Mouse (Mus musculus) heart, embryonic 15.5 days (tissue): ENCODE results near the gene Kdm3a. TPM values are rescaled to one million over a fixed set of nuclear protein-coding genes. Genes with fewer than 3 reads are reported as not detected.

Experiments used
- ATAC-seq: fragments of 200-750 bp; cut with Nextera tagmentation; replicated peaks from 2 replicates; pipeline ENCODE4 v1.8.0; 2017; ENCODE audit warnings: low read depth, moderate TSS enrichment; ENCODE audit not compliant: insufficient number of reproducible peaks, insufficient read depth, low FRiP score
- H3K27ac ChIP-seq: fragments of 300-500 bp; sonication (generic); 2 replicates; pipeline ENCODE4 v1.5.1; 2015; ENCODE audit warnings: mild to moderate bottlenecking, inconsistent platforms
- H3K27me3 ChIP-seq: fragments of 300-500 bp; sonication (generic); 2 replicates; pipeline ENCODE4 v1.6.1; 2015; ENCODE audit warnings: inconsistent platforms
- H3K36me3 ChIP-seq: fragments of 300-500 bp; sonication (generic); 2 replicates; pipeline ENCODE4 v1.6.1; 2015; ENCODE audit warnings: mild to moderate bottlenecking, inconsistent platforms
- H3K4me1 ChIP-seq: fragments of 300-500 bp; sonication (generic); replicated peaks from 2 replicates; pipeline ENCODE4 v1.6.1; 2015; ENCODE audit warnings: inconsistent platforms
- H3K4me2 ChIP-seq: fragments of 300-500 bp; sonication (generic); 2 replicates; pipeline ENCODE4 v1.6.1; 2015; ENCODE audit warnings: inconsistent platforms, mild to moderate bottlenecking, moderate library complexity
- H3K4me3 ChIP-seq: fragments of 300-500 bp; sonication (generic); 2 replicates; pipeline ENCODE4 v1.5.1; 2015; ENCODE audit warnings: mild to moderate bottlenecking, inconsistent platforms
- H3K9ac ChIP-seq: fragments of 300-500 bp; sonication (generic); 2 replicates; pipeline ENCODE4 v1.6.1; 2015; ENCODE audit warnings: mild to moderate bottlenecking, inconsistent platforms
- H3K9me3 ChIP-seq: fragments of 300-500 bp; sonication (generic); replicated peaks from 2 replicates; pipeline ENCODE4 v1.6.1; 2016; ENCODE audit warnings: inconsistent platforms
- WGBS: fragments of 180-500 bp; shearing (Covaris S2); methylation state at CpG from one replicate; pipeline ENCODE4 v1.1.7; 2015; ENCODE audit warnings: mixed read lengths; 5-methylcytosine and 5-hydroxymethylcytosine counted together
- polyA plus RNA-seq: library from polyadenylated mRNA; unstranded; fragments of >200 nt; fragmentation: Nextera tagmentation; extraction: Ambion mirVana; gene quantifications from 2 replicates; pipeline ENCODE4 v1.2.1, GENCODE M21; 2015

Kdm3a gene
- 30.3 and 36.8 TPM in 2 replicates for polyA plus RNA-seq

DNA sequence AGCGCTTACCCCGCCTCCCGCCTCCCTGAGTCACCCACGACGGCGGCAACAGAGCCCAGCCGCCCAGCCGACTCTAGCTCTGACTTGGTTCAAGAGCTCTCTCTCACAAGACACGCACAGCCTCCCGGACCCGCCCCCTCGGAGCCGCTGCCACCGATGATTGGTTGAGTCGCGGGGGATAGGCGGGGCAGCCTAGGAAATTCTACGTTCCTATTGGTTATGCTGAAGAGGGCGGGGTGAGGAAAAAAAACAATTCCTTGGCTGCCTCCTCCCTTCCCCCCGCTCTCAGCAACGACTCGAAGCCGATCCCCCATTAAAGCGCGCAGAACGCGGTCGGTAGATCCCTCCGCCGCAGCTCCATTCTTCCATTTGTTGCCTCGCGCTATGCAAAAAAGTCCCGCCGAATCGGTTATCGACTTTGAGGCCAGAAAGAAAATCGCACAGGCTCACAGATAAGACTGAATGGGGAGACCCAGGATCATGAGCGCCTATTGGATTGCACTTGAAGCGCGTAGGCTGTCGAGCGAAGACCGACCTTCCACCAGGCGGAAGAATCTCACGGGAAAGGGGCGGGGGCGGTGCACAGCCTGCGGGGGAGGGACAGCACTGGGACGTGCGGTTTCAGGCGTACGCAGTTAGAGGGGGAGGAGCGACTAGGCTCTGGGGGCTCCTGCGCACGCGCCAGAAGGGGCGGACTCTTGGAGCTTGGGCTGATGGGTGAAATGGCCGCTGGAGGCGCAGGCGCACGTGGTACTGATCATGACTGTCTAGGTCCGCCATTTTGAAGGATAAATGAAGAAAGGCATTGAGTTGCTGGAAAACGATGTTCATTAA is at the start of gene Kdm3a:
Gene Kdm3a (minus strand): TSS at position 162 of the 834 bp plus-strand sequence.
- Histone ChIP-seq H3K9me3 (no peaks in the 10 kb centered on the region), H3K4me1 (peaks cover 21% of the 10 kb centered on the region), H3K9ac (peak within 1 kb of the TSS; percentile 91), H3K4me3 (peak within 1 kb of the TSS; percentile 79), H3K36me3 (peaks cover 14% of the 10 kb centered on the region), H3K27ac (peak within 1 kb of the TSS; percentile 97), H3K4me2 (peak within 1 kb of the TSS; percentile 71), H3K27me3 (peaks cover 6% of the 10 kb centered on the region; the same call in 1 of the 2 replicates)
- ATAC-seq: peak; percentile 95
- WGBS: under 1% methylated on average over 63 of the region's 63 CpGs

DNA sequence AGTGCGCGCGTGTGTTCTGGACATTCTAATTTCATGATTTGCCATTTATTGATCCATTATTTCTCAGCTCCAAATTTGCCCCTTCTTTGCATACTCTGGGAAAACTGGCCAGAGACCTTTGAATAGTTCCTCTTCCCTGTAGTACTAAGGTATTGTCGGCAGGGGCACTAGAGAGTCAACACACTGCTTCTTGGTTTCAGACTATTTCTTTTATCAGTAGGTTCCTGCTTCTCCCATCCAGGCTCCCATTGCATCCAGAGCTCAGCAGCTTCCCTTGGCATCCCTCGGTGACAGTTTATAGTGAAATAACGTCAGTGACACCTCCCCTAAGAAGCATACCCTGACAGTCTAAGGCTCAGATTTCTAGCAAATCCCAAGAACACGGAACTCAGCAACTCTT is 46.1 kb upstream of the Kdm3a start:
- WGBS: 62% methylated on average over 7 of the region's 7 CpGs
- Histone ChIP-seq H3K9ac (no peak overlapping the region), H3K27ac (no peak overlapping the region), H3K4me1 (no peaks in the 10 kb centered on the region), H3K9me3 (no peaks in the 10 kb centered on the region), H3K27me3 (no peaks in the 10 kb centered on the region), H3K4me2 (no peak overlapping the region), H3K4me3 (no peak overlapping the region), H3K36me3 (no peaks in the 10 kb centered on the region)
- ATAC-seq: no peak

DNA sequence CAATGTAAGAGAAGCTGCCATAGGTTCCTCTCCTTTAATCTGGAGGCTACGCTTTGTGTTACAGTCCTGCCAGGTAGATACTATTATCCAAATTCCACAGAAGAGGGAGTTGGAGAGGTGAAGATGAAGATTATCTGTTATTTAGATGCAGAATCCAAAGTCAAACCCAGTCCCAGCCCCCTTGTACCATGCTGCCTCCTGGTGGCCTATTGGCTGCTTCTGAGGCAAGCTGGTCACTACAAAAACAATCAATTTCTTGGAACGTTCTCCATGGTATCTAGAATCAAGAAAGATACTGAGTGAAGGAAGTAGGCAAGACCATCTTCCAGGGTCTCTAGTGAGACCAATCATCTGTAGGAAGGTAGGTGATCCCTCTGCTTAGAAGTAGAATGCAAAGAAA is 40.4 kb upstream of the Kdm3a start:
- Histone ChIP-seq H3K27me3 (no peaks in the 10 kb centered on the region), H3K4me1 (no peaks in the 10 kb centered on the region), H3K27ac (no peak overlapping the region), H3K9ac (no peak overlapping the region), H3K36me3 (no peaks in the 10 kb centered on the region), H3K9me3 (no peaks in the 10 kb centered on the region), H3K4me3 (no peak overlapping the region), H3K4me2 (no peak overlapping the region)
- 53% methylated on average over 2 of the region's 2 CpGs for WGBS
- no peak for ATAC-seq

DNA sequence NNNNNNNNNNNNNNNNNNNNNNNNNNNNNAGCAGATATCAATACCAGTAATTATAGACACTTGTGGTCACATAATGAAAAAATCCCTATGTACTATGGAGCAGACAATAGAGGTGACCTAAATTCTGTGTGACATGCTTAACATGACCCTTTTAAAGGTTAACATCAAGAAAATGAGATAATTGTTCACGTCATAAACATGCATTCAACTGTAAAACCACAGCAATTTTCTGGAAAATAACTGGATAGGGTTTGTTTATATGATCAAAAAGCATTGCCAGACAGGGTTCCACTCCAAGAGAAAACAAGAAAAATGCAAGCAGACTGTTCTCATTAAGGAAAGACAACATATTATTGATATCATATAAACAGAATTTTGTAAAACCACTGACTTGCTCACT is 31.7 kb upstream of the Kdm3a start:
- ATAC-seq: no peak
- H3K4me1 ChIP-seq: peaks cover 7% of the 10 kb centered on the region
- no peaks in the 10 kb centered on the region for H3K9me3 ChIP-seq
- WGBS: 67% methylated on average over 1 of the region's 1 CpGs
- H3K36me3 ChIP-seq: no peaks in the 10 kb centered on the region
- no peak overlapping the region for H3K9ac ChIP-seq
- no peak overlapping the region for H3K4me3 ChIP-seq
- no peaks in the 10 kb centered on the region for H3K27me3 ChIP-seq
- no peak overlapping the region for H3K4me2 ChIP-seq
- no peak overlapping the region for H3K27ac ChIP-seq

- no peaks in the 10 kb centered on the region for H3K9me3 ChIP-seq
- H3K36me3 ChIP-seq: no peaks in the 10 kb centered on the region
- H3K4me1 ChIP-seq: peaks cover 29% of the 10 kb centered on the region
- H3K27me3 ChIP-seq: no peaks in the 10 kb centered on the region
- WGBS: 20% methylated on average over 2 of the region's 2 CpGs
- H3K27ac ChIP-seq: peak overlapping the region; percentile 72
- H3K4me2 ChIP-seq: no peak overlapping the region
- ATAC-seq: no peak; the same call in 1 of the 2 replicates
- no peak overlapping the region for H3K4me3 ChIP-seq
- H3K9ac ChIP-seq: no peak overlapping the region
Measured at GRCm38 (mm10) chr6:71658290-71658689, 25.5 kb upstream of the Kdm3a start.

GRCm38 (mm10) chr6:71655835-71656234 is 23.0 kb upstream of the Kdm3a start:
- ATAC-seq: no peak
- no peak overlapping the region for H3K4me3 ChIP-seq
- no peak overlapping the region for H3K27ac ChIP-seq
- no peaks in the 10 kb centered on the region for H3K27me3 ChIP-seq
- no peaks in the 10 kb centered on the region for H3K36me3 ChIP-seq
- no peak overlapping the region for H3K4me2 ChIP-seq
- no peak overlapping the region for H3K9ac ChIP-seq
- WGBS: 39% methylated on average over 3 of the region's 3 CpGs
- peaks cover 24% of the 10 kb centered on the region for H3K4me1 ChIP-seq
- H3K9me3 ChIP-seq: no peaks in the 10 kb centered on the region

GRCm38 (mm10) chr6:71651868-71652267 is 19.1 kb upstream of the Kdm3a start:
- Histone ChIP-seq H3K36me3 (no peaks in the 10 kb centered on the region), H3K27ac (no peak overlapping the region), H3K4me3 (no peak overlapping the region), H3K27me3 (no peaks in the 10 kb centered on the region), H3K4me2 (no peak overlapping the region), H3K4me1 (peaks cover 11% of the 10 kb centered on the region), H3K9me3 (no peaks in the 10 kb centered on the region), H3K9ac (no peak overlapping the region)
- WGBS: 77% methylated on average over 2 of the region's 2 CpGs
- ATAC-seq: no peak

GRCm38 (mm10) chr6:71632486-71632828 is 333 bp downstream of the Kdm3a start:
- no peaks in the 10 kb centered on the region for H3K9me3 ChIP-seq
- H3K4me2 ChIP-seq: peak overlapping the region; percentile 71
- H3K27me3 ChIP-seq: 0 out of 2 replicates have a peak, but pooled peaks cover 4% of the 10 kb centered on the region
- under 1% methylated on average over 41 of the region's 41 CpGs for WGBS
- ATAC-seq: no peak
- peak overlapping the region; percentile 97 for H3K27ac ChIP-seq
- peaks cover 16% of the 10 kb centered on the region for H3K36me3 ChIP-seq
- peak overlapping the region; percentile 79 for H3K4me3 ChIP-seq
- H3K9ac ChIP-seq: peak overlapping the region; percentile 91
- peaks cover 21% of the 10 kb centered on the region for H3K4me1 ChIP-seq

DNA sequence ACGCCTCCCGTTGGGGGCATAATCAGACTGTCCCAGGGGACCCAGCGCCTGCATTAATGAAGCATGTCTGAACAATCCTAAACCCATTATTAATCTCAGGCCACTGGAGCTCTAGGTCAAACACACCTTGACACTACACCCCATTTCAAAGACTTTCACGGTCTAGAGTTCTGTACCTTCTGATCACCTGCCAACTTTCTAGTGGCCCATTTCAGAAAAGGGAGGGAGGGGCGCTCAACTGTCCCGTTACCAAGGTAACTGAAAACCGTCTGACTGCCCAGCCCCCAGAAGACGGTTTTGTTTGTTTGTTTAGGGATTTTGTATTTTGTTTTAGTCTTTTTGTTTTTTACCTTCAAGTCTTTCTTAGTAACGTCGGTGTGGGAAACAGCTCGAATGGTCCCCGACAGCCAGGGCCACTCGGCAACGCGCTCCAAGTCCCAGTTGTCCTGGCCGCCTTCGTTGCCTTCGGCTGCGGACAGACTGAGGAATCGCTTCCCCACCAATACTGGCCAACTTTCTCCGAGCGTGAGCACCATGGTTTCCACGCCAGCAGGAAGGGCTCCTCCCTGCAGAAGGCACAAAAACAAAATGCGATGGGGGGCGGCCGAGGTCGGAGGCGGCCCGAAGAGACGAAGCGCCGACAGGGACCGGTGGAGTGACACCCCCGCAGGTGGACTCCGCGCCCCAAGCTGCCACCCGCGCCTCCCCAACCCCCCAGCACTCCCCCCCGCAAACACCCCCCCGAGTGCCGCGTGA is 906 bp downstream of the Kdm3a start:
- WGBS: 4% methylated on average over 38 of the region's 42 CpGs

GRCm38 (mm10) chr6:71631196-71631595 is 1.6 kb downstream of the Kdm3a start:
- H3K9ac ChIP-seq: no peak overlapping the region
- no peak for ATAC-seq
- H3K9me3 ChIP-seq: no peaks in the 10 kb centered on the region
- H3K27me3 ChIP-seq: no peaks in the 10 kb centered on the region
- H3K4me1 ChIP-seq: peaks cover 21% of the 10 kb centered on the region
- peak overlapping the region; percentile 71 for H3K4me2 ChIP-seq
- H3K4me3 ChIP-seq: peak overlapping the region; percentile 79
- H3K36me3 ChIP-seq: peaks cover 25% of the 10 kb centered on the region
- H3K27ac ChIP-seq: no peak overlapping the region
- WGBS: 8% methylated on average over 2 of the region's 2 CpGs

More for the DNA sequence above, 906 bp downstream of the Kdm3a start:
- H3K4me3 ChIP-seq: peak overlapping the region; percentile 79
- peak overlapping the region; percentile 97 for H3K27ac ChIP-seq
- H3K9me3 ChIP-seq: no peaks in the 10 kb centered on the region
- no peak for ATAC-seq
- peaks cover 19% of the 10 kb centered on the region for H3K36me3 ChIP-seq
- H3K4me1 ChIP-seq: peaks cover 21% of the 10 kb centered on the region
- peak overlapping the region; percentile 91 for H3K9ac ChIP-seq
- H3K4me2 ChIP-seq: peak overlapping the region; percentile 71
- 0 out of 2 replicates have a peak, but pooled peaks cover 4% of the 10 kb centered on the region for H3K27me3 ChIP-seq

- Histone ChIP-seq H3K9ac (no peak overlapping the region), H3K36me3 (peaks cover 56% of the 10 kb centered on the region), H3K4me3 (no peak overlapping the region), H3K9me3 (no peaks in the 10 kb centered on the region), H3K27me3 (no peaks in the 10 kb centered on the region), H3K4me1 (peaks cover 21% of the 10 kb centered on the region), H3K4me2 (no peak overlapping the region), H3K27ac (no peak overlapping the region)
- no peak for ATAC-seq
Measured at GRCm38 (mm10) chr6:71627325-71627724, 5.5 kb downstream of the Kdm3a start.
